Mouse (Mus musculus) bone marrow, adult 2 months (tissue): ENCODE measurements around the gene Nt5c2.

Source experiments
- CTCF ChIP-seq: fragments of 200-500 bp; IDR thresholded peaks from 2 replicates; pipeline ENCODE4 v1.5.1; 2011; ENCODE audit warnings: low read length, control low read depth; ENCODE audit not compliant: control insufficient read depth, insufficient read depth
- POLR2A ChIP-seq: fragments of 200-500 bp; IDR thresholded peaks from 2 replicates; pipeline ENCODE4 v1.6.1; 2011; ENCODE audit warnings: low read depth, mild to moderate bottlenecking, control low read depth, low read length, borderline replicate concordance; ENCODE audit not compliant: control insufficient read depth

GRCm38 (mm10) chr19:46865381-46865780 lies 149.6 kb downstream of the Nt5c2 start:
- no peak for TF ChIP-seq CTCF
- no peak for TF ChIP-seq POLR2A
